Mouse (Mus musculus) lung, postnatal 0 days (tissue): Measurements from ENCODE around the gene Ncln.

Experiments used
- CTCF ChIP-seq: IDR thresholded peaks from 2 replicates; pipeline ENCODE4 v1.5.1; 2016; ENCODE audit warnings: antibody characterized with exemption, mild to moderate bottlenecking
- EP300 ChIP-seq: IDR thresholded peaks from 2 replicates; pipeline ENCODE4 v1.6.1; 2016; ENCODE audit warnings: antibody characterized with exemption, mild to moderate bottlenecking, control low read depth

DNA sequence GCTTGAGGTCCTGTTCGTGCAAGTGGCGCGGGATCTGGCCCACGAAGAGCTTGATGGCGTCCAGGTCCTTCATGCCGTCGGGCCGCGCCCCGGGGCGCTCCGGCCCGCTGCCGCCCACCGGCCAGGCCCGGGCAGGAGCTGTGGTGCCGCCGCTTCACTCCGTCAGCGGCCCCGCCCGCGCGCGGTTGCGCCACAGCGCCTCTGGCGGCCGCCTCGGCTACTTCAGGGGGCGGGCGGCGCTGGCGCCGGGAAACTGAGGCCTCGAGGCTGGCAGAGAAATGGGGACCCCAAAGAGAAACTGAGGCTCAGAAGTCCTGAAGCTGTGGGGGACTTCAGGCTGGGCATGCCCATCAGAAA lies 13.7 kb downstream of the Ncln start, which contains the start of gene Celf5:
- peak; percentile 70 for TF ChIP-seq CTCF
- no peak for TF ChIP-seq EP300
